Mouse (Mus musculus) limb, embryonic 13.5 days (tissue): ENCODE data around the gene Col5a1. TPM values are rescaled to one million over a fixed set of nuclear protein-coding genes. Genes with fewer than 3 reads are reported as not detected.

ENCODE experiments used
- ATAC-seq: fragments of 200-750 bp; cut with Nextera tagmentation; 2 replicates; pipeline ENCODE4 v1.8.0; 2017; ENCODE audit warnings: low read depth, moderate number of reproducible peaks, moderate TSS enrichment; ENCODE audit not compliant: low FRiP score
- H3K27ac ChIP-seq: fragments of 300-500 bp; sonication (generic); 2 replicates; pipeline ENCODE4 v1.5.1; 2015; ENCODE audit warnings: inconsistent platforms, mild to moderate bottlenecking, moderate library complexity
- H3K27me3 ChIP-seq: fragments of 300-500 bp; sonication (generic); 2 replicates; pipeline ENCODE4 v1.6.1; 2015; ENCODE audit warnings: mild to moderate bottlenecking, inconsistent platforms
- H3K36me3 ChIP-seq: fragments of 300-500 bp; sonication (generic); 2 replicates; pipeline ENCODE4 v1.6.1; 2015; ENCODE audit warnings: inconsistent platforms, mild to moderate bottlenecking, moderate library complexity
- H3K4me1 ChIP-seq: fragments of 300-500 bp; sonication (generic); 2 replicates; pipeline ENCODE4 v1.6.1; 2015; ENCODE audit warnings: inconsistent platforms
- H3K4me2 ChIP-seq: fragments of 300-500 bp; sonication (generic); replicated peaks from 2 replicates; pipeline ENCODE4 v1.6.1; 2015; ENCODE audit warnings: inconsistent platforms, mild to moderate bottlenecking, moderate library complexity
- H3K4me3 ChIP-seq: fragments of 300-500 bp; sonication (generic); 2 replicates; pipeline ENCODE4 v1.5.1; 2015; ENCODE audit warnings: moderate library complexity, mild to moderate bottlenecking, inconsistent platforms
- H3K9ac ChIP-seq: fragments of 300-500 bp; sonication (generic); 2 replicates; pipeline ENCODE4 v1.6.1; 2015; ENCODE audit warnings: mild to moderate bottlenecking, inconsistent platforms
- H3K9me3 ChIP-seq: fragments of 300-500 bp; sonication (generic); 2 replicates; pipeline ENCODE4 v1.6.1; 2016; ENCODE audit warnings: inconsistent platforms
- WGBS: fragments of 180-500 bp; shearing (Covaris S2); methylation state at CpG from one replicate; pipeline ENCODE4 v1.1.7; 2015; 5-methylcytosine and 5-hydroxymethylcytosine counted together
- polyA plus RNA-seq: library from polyadenylated mRNA; unstranded; fragments of >200 nt; fragmentation: Nextera tagmentation; extraction: Ambion mirVana; gene quantifications from 2 replicates; pipeline ENCODE4 v1.2.1, GENCODE M21; 2015

Gene Col5a1
- polyA plus RNA-seq, 1 experiment from 2014 or later, result 128 TPM

GRCm38 (mm10) chr2:27901525-27902245 lies 15.5 kb downstream of the Col5a1 start:
- Histone ChIP-seq H3K4me3 (no peak overlapping the region), H3K9ac (no peak overlapping the region), H3K27ac (peak overlapping the region; percentile 40; the same call in 1 of the 2 replicates), H3K36me3 (peaks cover 10% of the 10 kb centered on the region; the same call in 1 of the 2 replicates), H3K27me3 (no peaks in the 10 kb centered on the region), H3K4me1 (peaks cover 71% of the 10 kb centered on the region), H3K4me2 (peak overlapping the region; percentile 3; the same call in 1 of the 2 replicates), H3K9me3 (no peaks in the 10 kb centered on the region)
- WGBS, result 62% methylated on average over 9 of the region's 9 CpGs
- no peak for ATAC-seq

GRCm38 (mm10) chr2:27902318-27902717 lies 16.1 kb downstream of the Col5a1 start:
- WGBS, result 54% methylated on average over 3 of the region's 3 CpGs
- Histone ChIP-seq H3K4me3 (no peak overlapping the region), H3K27me3 (no peaks in the 10 kb centered on the region), H3K9ac (no peak overlapping the region), H3K9me3 (no peaks in the 10 kb centered on the region), H3K4me1 (peaks cover 65% of the 10 kb centered on the region), H3K4me2 (no peak overlapping the region), H3K27ac (no peak overlapping the region), H3K36me3 (peaks cover 16% of the 10 kb centered on the region; the same call in 1 of the 2 replicates)
- no peak for ATAC-seq

- H3K9ac ChIP-seq, result no peak overlapping the region
- H3K27me3 ChIP-seq, result no peaks in the 10 kb centered on the region
- no peak overlapping the region for H3K4me3 ChIP-seq
- no peak for ATAC-seq
- H3K4me1 ChIP-seq, result peaks cover 43% of the 10 kb centered on the region
- peaks cover 13% of the 10 kb centered on the region; the same call in 1 of the 2 replicates for H3K36me3 ChIP-seq
- no peak overlapping the region for H3K27ac ChIP-seq
- 59% methylated on average over 2 of the region's 2 CpGs for WGBS
- no peak overlapping the region for H3K4me2 ChIP-seq
- no peaks in the 10 kb centered on the region for H3K9me3 ChIP-seq
These were observed 19.2 kb downstream of the Col5a1 start for GRCm38 (mm10) chr2:27905411-27905810.

- no peak for ATAC-seq
- Histone ChIP-seq H3K27me3 (no peaks in the 10 kb centered on the region), H3K4me3 (no peak overlapping the region), H3K9ac (no peak overlapping the region), H3K4me2 (no peak overlapping the region), H3K27ac (no peak overlapping the region), H3K9me3 (no peaks in the 10 kb centered on the region), H3K4me1 (no peaks in the 10 kb centered on the region), H3K36me3 (peaks cover 8% of the 10 kb centered on the region; the same call in 1 of the 2 replicates)
- WGBS, result 83% methylated on average over 3 of the region's 3 CpGs
These were observed 24.3 kb downstream of the Col5a1 start for GRCm38 (mm10) chr2:27910501-27910900.

- Histone ChIP-seq H3K27ac (no peak overlapping the region), H3K4me1 (peaks cover 12% of the 10 kb centered on the region), H3K9me3 (no peaks in the 10 kb centered on the region), H3K9ac (no peak overlapping the region), H3K4me2 (no peak overlapping the region), H3K27me3 (no peaks in the 10 kb centered on the region), H3K36me3 (peaks cover 3% of the 10 kb centered on the region; the same call in 1 of the 2 replicates), H3K4me3 (no peak overlapping the region)
- 89% methylated on average over 1 of the region's 1 CpGs for WGBS
- no peak for ATAC-seq
These were observed 26.5 kb downstream of the Col5a1 start for GRCm38 (mm10) chr2:27912546-27913275.

GRCm38 (mm10) chr2:27915726-27916125 lies 29.5 kb downstream of the Col5a1 start:
- 59% methylated on average over 4 of the region's 4 CpGs for WGBS
- Histone ChIP-seq H3K9ac (no peak overlapping the region), H3K4me3 (no peak overlapping the region), H3K27me3 (no peaks in the 10 kb centered on the region), H3K4me2 (no peak overlapping the region), H3K36me3 (peaks cover 3% of the 10 kb centered on the region; the same call in 1 of the 2 replicates), H3K4me1 (peaks cover 21% of the 10 kb centered on the region), H3K27ac (no peak overlapping the region), H3K9me3 (no peaks in the 10 kb centered on the region)
- ATAC-seq, result no peak

GRCm38 (mm10) chr2:27916316-27916715 lies 30.1 kb downstream of the Col5a1 start:
- no peaks in the 10 kb centered on the region for H3K9me3 ChIP-seq
- peaks cover 3% of the 10 kb centered on the region; the same call in 1 of the 2 replicates for H3K36me3 ChIP-seq
- no peak overlapping the region for H3K9ac ChIP-seq
- ATAC-seq, result no peak
- WGBS, result 53% methylated on average over 2 of the region's 2 CpGs
- H3K27me3 ChIP-seq, result no peaks in the 10 kb centered on the region
- no peak overlapping the region for H3K4me3 ChIP-seq
- H3K4me1 ChIP-seq, result peaks cover 21% of the 10 kb centered on the region
- H3K4me2 ChIP-seq, result no peak overlapping the region
- no peak overlapping the region for H3K27ac ChIP-seq

GRCm38 (mm10) chr2:27917177-27917576 lies 31.0 kb downstream of the Col5a1 start:
- no peak overlapping the region for H3K4me2 ChIP-seq
- no peak overlapping the region for H3K4me3 ChIP-seq
- no peak overlapping the region for H3K9ac ChIP-seq
- H3K27ac ChIP-seq, result no peak overlapping the region
- H3K9me3 ChIP-seq, result no peaks in the 10 kb centered on the region
- WGBS, result 90% methylated on average over 3 of the region's 3 CpGs
- H3K27me3 ChIP-seq, result no peaks in the 10 kb centered on the region
- peaks cover 9% of the 10 kb centered on the region for H3K36me3 ChIP-seq
- H3K4me1 ChIP-seq, result peaks cover 21% of the 10 kb centered on the region
- no peak for ATAC-seq

GRCm38 (mm10) chr2:27918106-27918505 lies 31.9 kb downstream of the Col5a1 start:
- WGBS, result 72% methylated on average over 7 of the region's 7 CpGs
- H3K9ac ChIP-seq, result no peak overlapping the region
- H3K9me3 ChIP-seq, result no peaks in the 10 kb centered on the region
- no peak overlapping the region for H3K4me2 ChIP-seq
- no peak for ATAC-seq
- no peak overlapping the region for H3K27ac ChIP-seq
- H3K4me3 ChIP-seq, result no peak overlapping the region
- peaks cover 18% of the 10 kb centered on the region for H3K36me3 ChIP-seq
- H3K27me3 ChIP-seq, result no peaks in the 10 kb centered on the region
- peaks cover 21% of the 10 kb centered on the region for H3K4me1 ChIP-seq

- 91% methylated on average over 6 of the region's 6 CpGs for WGBS
These were observed 33.2 kb downstream of the Col5a1 start for GRCm38 (mm10) chr2:27919309-27919850.

GRCm38 (mm10) chr2:27922053-27922452 lies 35.8 kb downstream of the Col5a1 start:
- H3K4me1 ChIP-seq, result peaks cover 10% of the 10 kb centered on the region
- no peak overlapping the region for H3K9ac ChIP-seq
- H3K27me3 ChIP-seq, result no peaks in the 10 kb centered on the region
- peaks cover 43% of the 10 kb centered on the region for H3K36me3 ChIP-seq
- H3K4me3 ChIP-seq, result no peak overlapping the region
- WGBS, result 86% methylated on average over 8 of the region's 8 CpGs
- ATAC-seq, result no peak
- no peaks in the 10 kb centered on the region for H3K9me3 ChIP-seq
- H3K4me2 ChIP-seq, result no peak overlapping the region
- H3K27ac ChIP-seq, result no peak overlapping the region

More at GRCm38 (mm10) chr2:27919309-27919850, 33.2 kb downstream of the Col5a1 start:
- Histone ChIP-seq H3K27ac (no peak overlapping the region), H3K9me3 (no peaks in the 10 kb centered on the region), H3K4me1 (peaks cover 21% of the 10 kb centered on the region), H3K36me3 (peaks cover 27% of the 10 kb centered on the region), H3K4me3 (no peak overlapping the region), H3K9ac (no peak overlapping the region), H3K4me2 (no peak overlapping the region), H3K27me3 (no peaks in the 10 kb centered on the region)
- ATAC-seq, result no peak

- WGBS, result 86% methylated on average over 6 of the region's 6 CpGs
- no peak for ATAC-seq
These were observed 37.5 kb downstream of the Col5a1 start for GRCm38 (mm10) chr2:27923718-27924117.

More at GRCm38 (mm10) chr2:27923718-27924117, 37.5 kb downstream of the Col5a1 start:
- H3K27me3 ChIP-seq, result no peaks in the 10 kb centered on the region
- no peak overlapping the region; the same call in 1 of the 2 replicates for H3K9ac ChIP-seq
- H3K27ac ChIP-seq, result no peak overlapping the region
- H3K4me3 ChIP-seq, result no peak overlapping the region
- no peak overlapping the region for H3K4me2 ChIP-seq
- peaks cover 56% of the 10 kb centered on the region for H3K36me3 ChIP-seq
- H3K9me3 ChIP-seq, result no peaks in the 10 kb centered on the region
- H3K4me1 ChIP-seq, result 0 out of 2 replicates have a peak, but pooled peaks cover 6% of the 10 kb centered on the region
